Mouse (Mus musculus) neural tube, embryonic 14.5 days (tissue): ENCODE results near the gene Hdx. TPM values are rescaled to one million over a fixed set of nuclear protein-coding genes. Genes with fewer than 3 reads are reported as not detected.

ENCODE experiments used
- ATAC-seq: fragments of 200-750 bp; cut with Nextera tagmentation; 2 replicates; pipeline ENCODE4 v1.8.0; 2017; ENCODE audit warnings: low read depth, mild to moderate bottlenecking, moderate TSS enrichment, moderate library complexity
- H3K27ac ChIP-seq: fragments of 300-500 bp; sonication (generic); 2 replicates; pipeline ENCODE4 v1.5.1; 2014; ENCODE audit warnings: low read depth, mild to moderate bottlenecking, control low read depth, low read length, moderate library complexity, mixed read lengths
- H3K27me3 ChIP-seq: fragments of 300-500 bp; sonication (generic); 2 replicates; pipeline ENCODE4 v1.6.1; 2014; ENCODE audit warnings: low read length; ENCODE audit not compliant: control insufficient read depth, insufficient read depth
- H3K36me3 ChIP-seq: fragments of 300-500 bp; sonication (generic); 2 replicates; pipeline ENCODE4 v1.6.1; 2014; ENCODE audit warnings: low read length, mixed read lengths; ENCODE audit not compliant: control insufficient read depth, insufficient read depth
- H3K4me1 ChIP-seq: fragments of 300-500 bp; sonication (generic); 2 replicates; pipeline ENCODE4 v1.6.1; 2014; ENCODE audit warnings: low read length; ENCODE audit not compliant: control insufficient read depth, insufficient read depth
- H3K4me2 ChIP-seq: fragments of 300-500 bp; sonication (generic); 2 replicates; pipeline ENCODE4 v1.6.1; 2014; ENCODE audit warnings: mild to moderate bottlenecking, low read depth, low read length, control low read depth
- H3K4me3 ChIP-seq: fragments of 300-500 bp; sonication (generic); 2 replicates; pipeline ENCODE4 v1.5.1; 2014; ENCODE audit warnings: low read depth, low read length, control low read depth, mixed read lengths
- H3K9ac ChIP-seq: fragments of 300-500 bp; sonication (generic); replicated peaks from 2 replicates; pipeline ENCODE4 v1.6.1; 2014; ENCODE audit warnings: low read depth, mild to moderate bottlenecking, control low read depth, low read length, mixed read lengths
- H3K9me3 ChIP-seq: fragments of 300-500 bp; sonication (generic); 2 replicates; pipeline ENCODE4 v1.6.1; 2016; ENCODE audit warnings: low read length; ENCODE audit not compliant: control insufficient read depth
- WGBS: fragments of 180-500 bp; shearing (Covaris S2); extraction: QIAGEN DNeasy Blood & Tissue Kit; methylation state at CpG from one replicate; pipeline ENCODE4 v1.1.7; 2014; 5-methylcytosine and 5-hydroxymethylcytosine counted together
- polyA plus RNA-seq: library from polyadenylated mRNA; unstranded; fragments of >200 nt; fragmentation: Nextera tagmentation; extraction: Ambion mirVana; gene quantifications from 2 replicates; pipeline ENCODE4 v1.2.1, GENCODE M21; 2014

Hdx gene
- polyA plus RNA-seq, result 2.9 and 3.2 TPM in 2 replicates

GRCm38 (mm10) chrX:111696356-111697282 lies at the start of gene Hdx:
TSS of gene Hdx (minus strand) at chrX:111697079.
- Histone ChIP-seq H3K4me3 (peak within 1 kb of the TSS; percentile 43), H3K36me3 (no peaks in the 10 kb centered on the region), H3K27me3 (no peaks in the 10 kb centered on the region), H3K9ac (peak within 1 kb of the TSS; percentile 54), H3K4me1 (no peaks in the 10 kb centered on the region), H3K9me3 (no peaks in the 10 kb centered on the region), H3K27ac (peak within 1 kb of the TSS; percentile 88), H3K4me2 (peak within 1 kb of the TSS; percentile 45)
- 18% methylated on average over 26 of the region's 26 CpGs for WGBS
- ATAC-seq, result peak; percentile 95

GRCm38 (mm10) chrX:111685665-111686064 lies 11.2 kb downstream of the Hdx start:
- Histone ChIP-seq H3K4me3 (no peak overlapping the region), H3K4me1 (no peaks in the 10 kb centered on the region), H3K4me2 (no peak overlapping the region), H3K9me3 (no peaks in the 10 kb centered on the region), H3K27me3 (no peaks in the 10 kb centered on the region), H3K27ac (no peak overlapping the region), H3K9ac (no peak overlapping the region), H3K36me3 (no peaks in the 10 kb centered on the region)
- no peak for ATAC-seq
- WGBS, result 65% methylated on average over 3 of the region's 3 CpGs

- no peak overlapping the region for H3K4me2 ChIP-seq
- no peaks in the 10 kb centered on the region for H3K27me3 ChIP-seq
- H3K4me1 ChIP-seq, result no peaks in the 10 kb centered on the region
- H3K9me3 ChIP-seq, result no peaks in the 10 kb centered on the region
- H3K4me3 ChIP-seq, result no peak overlapping the region
- H3K36me3 ChIP-seq, result no peaks in the 10 kb centered on the region
- no peak for ATAC-seq
- whole genome bisulfite sequencing, result 61% methylated on average over 3 of the region's 3 CpGs
- H3K9ac ChIP-seq, result no peak overlapping the region
- H3K27ac ChIP-seq, result no peak overlapping the region
Observed at GRCm38 (mm10) chrX:111671685-111672084, 25.2 kb downstream of the Hdx start.

- 49% methylated on average over 5 of the region's 5 CpGs for WGBS
- Histone ChIP-seq H3K27ac (no peak overlapping the region), H3K27me3 (no peaks in the 10 kb centered on the region), H3K36me3 (no peaks in the 10 kb centered on the region), H3K9me3 (no peaks in the 10 kb centered on the region), H3K4me2 (no peak overlapping the region), H3K4me3 (no peak overlapping the region), H3K9ac (no peak overlapping the region), H3K4me1 (no peaks in the 10 kb centered on the region)
- ATAC-seq, result peak; percentile 46; the same call in 1 of the 2 replicates
Observed at GRCm38 (mm10) chrX:111660381-111660780, 36.5 kb downstream of the Hdx start.

- H3K9ac ChIP-seq, result no peak overlapping the region
- no peak overlapping the region for H3K4me3 ChIP-seq
- H3K9me3 ChIP-seq, result no peaks in the 10 kb centered on the region
- WGBS, result 94% methylated on average over 4 of the region's 4 CpGs
- H3K36me3 ChIP-seq, result no peaks in the 10 kb centered on the region
- no peak overlapping the region for H3K27ac ChIP-seq
- no peak overlapping the region for H3K4me2 ChIP-seq
- ATAC-seq, result no peak
- H3K27me3 ChIP-seq, result no peaks in the 10 kb centered on the region
- H3K4me1 ChIP-seq, result no peaks in the 10 kb centered on the region
Observed at GRCm38 (mm10) chrX:111658671-111659070, 38.2 kb downstream of the Hdx start.

- Histone ChIP-seq H3K27ac (no peak overlapping the region), H3K4me1 (no peaks in the 10 kb centered on the region), H3K4me2 (no peak overlapping the region), H3K36me3 (no peaks in the 10 kb centered on the region), H3K9me3 (no peaks in the 10 kb centered on the region), H3K4me3 (no peak overlapping the region), H3K9ac (no peak overlapping the region), H3K27me3 (no peaks in the 10 kb centered on the region)
- WGBS, result 87% methylated on average over 4 of the region's 4 CpGs
- no peak for ATAC-seq
Observed at GRCm38 (mm10) chrX:111644945-111645344, 51.9 kb downstream of the Hdx start.

GRCm38 (mm10) chrX:111640616-111641015 lies 56.3 kb downstream of the Hdx start:
- H3K4me2 ChIP-seq, result no peak overlapping the region
- no peaks in the 10 kb centered on the region for H3K27me3 ChIP-seq
- no peak overlapping the region for H3K9ac ChIP-seq
- no peak overlapping the region for H3K4me3 ChIP-seq
- no peaks in the 10 kb centered on the region for H3K4me1 ChIP-seq
- ATAC-seq, result no peak
- 90% methylated on average over 5 of the region's 5 CpGs for WGBS
- no peaks in the 10 kb centered on the region for H3K36me3 ChIP-seq
- H3K9me3 ChIP-seq, result no peaks in the 10 kb centered on the region
- H3K27ac ChIP-seq, result no peak overlapping the region

- WGBS, result 53% methylated on average over 2 of the region's 2 CpGs
- Histone ChIP-seq H3K9me3 (no peaks in the 10 kb centered on the region), H3K4me2 (no peak overlapping the region), H3K4me3 (no peak overlapping the region), H3K36me3 (no peaks in the 10 kb centered on the region), H3K9ac (no peak overlapping the region), H3K27me3 (no peaks in the 10 kb centered on the region), H3K27ac (no peak overlapping the region), H3K4me1 (no peaks in the 10 kb centered on the region)
- ATAC-seq, result no peak
Observed at GRCm38 (mm10) chrX:111597631-111598161, 99.2 kb downstream of the Hdx start.

- H3K4me1 ChIP-seq, result no peaks in the 10 kb centered on the region
- H3K36me3 ChIP-seq, result no peaks in the 10 kb centered on the region
- H3K9ac ChIP-seq, result no peak overlapping the region
- H3K4me2 ChIP-seq, result no peak overlapping the region
- no peak overlapping the region for H3K4me3 ChIP-seq
- no peaks in the 10 kb centered on the region for H3K27me3 ChIP-seq
- no peak for ATAC-seq
- no peak overlapping the region for H3K27ac ChIP-seq
- H3K9me3 ChIP-seq, result no peaks in the 10 kb centered on the region
- 74% methylated on average over 4 of the region's 4 CpGs for WGBS
Observed at GRCm38 (mm10) chrX:111587616-111588015, 109.3 kb downstream of the Hdx start.
